Mouse (Mus musculus) heart, adult 9 months (tissue): Measurements from ENCODE around the gene Lst1.

Source experiments
- DNase-seq, 2 experiments: peaks; one replicate each; pipeline ENCODE4 v3.0.0; 2022; ENCODE audit warnings: low spot score in 2 of 2

The Lst1 gene

DNA sequence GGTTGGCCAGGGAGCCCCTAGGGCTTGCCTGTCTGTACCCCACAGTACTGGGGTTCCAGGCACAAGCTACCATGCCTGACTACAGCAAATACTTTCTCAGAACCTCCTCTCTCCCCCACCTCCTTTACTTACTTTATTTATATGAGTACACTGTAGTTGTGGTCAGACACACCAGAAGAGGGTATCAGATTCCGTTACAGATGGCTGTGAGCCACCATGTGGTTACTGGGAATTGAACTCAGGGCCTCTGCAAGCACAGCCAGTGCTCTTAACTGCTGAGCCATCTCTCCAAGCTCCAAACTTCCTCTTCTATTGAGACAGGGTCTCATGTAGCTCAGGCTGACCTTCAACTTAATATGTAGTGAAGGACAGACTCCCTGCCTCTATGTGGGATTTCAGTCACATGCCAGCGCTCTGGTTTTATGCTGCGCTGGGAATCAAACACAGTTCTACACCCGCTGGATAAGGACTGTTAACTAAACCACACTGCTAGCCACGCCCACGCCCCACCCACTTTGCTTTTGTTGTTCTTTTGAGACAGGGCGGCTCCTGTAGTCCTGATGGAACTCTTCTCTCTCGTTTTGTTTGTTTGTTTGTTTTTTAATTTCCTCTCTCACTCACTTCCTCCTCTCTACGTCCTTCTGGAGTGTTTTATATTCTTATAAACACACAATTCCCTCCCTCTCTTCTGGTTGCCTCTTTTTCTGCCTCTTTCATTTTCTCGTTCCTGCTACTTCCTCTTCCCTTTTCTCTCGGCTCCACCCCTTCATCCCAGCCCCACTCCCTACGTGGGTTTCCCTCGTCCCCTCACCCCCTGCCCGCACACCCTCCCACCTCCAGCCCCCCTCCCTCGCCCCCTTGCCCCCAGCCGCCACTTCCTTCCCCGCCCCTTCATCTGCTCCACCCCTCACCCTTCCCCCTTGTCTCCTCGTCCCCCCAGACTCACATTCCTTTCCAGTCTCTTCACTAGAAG, 2.3 kb downstream of the Lst1 start:
- peak in 1 of 2 experiments; percentile 73 for DNase-seq

DNA sequence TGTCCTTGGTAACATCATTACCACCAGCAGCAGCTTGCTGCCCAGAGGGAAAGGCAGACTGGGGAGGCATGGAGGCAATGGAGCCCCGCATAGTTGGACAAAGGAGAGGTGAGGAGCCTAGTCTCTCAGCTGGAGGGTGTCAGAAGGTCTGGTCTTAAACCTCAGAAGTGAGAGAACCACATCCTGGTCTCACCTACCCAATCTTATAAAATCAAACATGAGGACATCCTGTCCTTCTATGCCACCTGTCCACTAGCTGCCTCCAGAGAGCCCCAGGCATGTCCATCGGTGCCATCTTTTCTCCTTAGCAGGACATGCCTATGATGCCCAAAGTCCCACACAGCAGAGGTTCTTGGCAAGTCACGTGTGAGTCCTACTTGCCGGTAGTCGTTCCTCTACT, 8.1 kb downstream of the Lst1 start:
- no peak for DNase-seq

DNA sequence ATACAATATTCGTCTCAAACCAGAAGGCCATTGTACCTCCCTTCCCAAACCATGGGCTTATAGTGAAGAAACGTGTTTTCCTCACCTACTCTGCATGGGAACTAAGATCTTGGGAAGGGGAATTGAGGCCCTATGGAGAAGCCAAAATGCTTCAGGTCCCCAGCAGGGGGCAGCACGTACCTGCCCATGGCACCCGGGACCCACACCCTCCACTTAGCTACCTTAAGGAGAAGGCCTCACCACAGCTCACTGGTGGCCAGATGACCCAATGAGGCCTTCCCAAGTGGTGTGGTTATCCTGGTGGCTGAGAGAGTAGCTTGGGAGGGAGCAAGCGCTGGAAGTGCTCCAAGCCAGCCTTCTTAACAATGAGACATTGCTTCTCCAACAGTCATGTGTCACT, 9.7 kb downstream of the Lst1 start:
- DNase-seq: peak in 1 of 2 experiments; percentile 74

DNA sequence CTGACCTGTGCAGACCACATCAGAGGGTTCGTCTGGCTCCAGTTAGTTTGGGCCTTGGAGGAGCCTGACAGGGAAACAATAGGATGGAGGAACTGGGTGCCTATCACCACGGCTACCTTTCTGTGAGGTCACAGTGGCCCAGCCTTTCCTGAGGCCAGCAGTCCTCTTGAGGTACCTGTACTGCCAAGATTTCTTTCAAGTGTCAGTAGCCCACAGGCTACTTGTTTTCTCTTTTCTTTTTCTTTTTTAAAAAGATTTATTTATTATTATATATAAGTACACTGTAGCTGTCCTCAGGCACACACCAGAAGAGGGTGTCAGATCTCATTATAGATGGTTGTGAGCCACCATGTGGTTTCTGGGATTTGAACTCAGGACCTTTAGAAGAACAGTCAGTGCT, 12.3 kb downstream of the Lst1 start, which contains the start of gene Aif1:
Aif1 (minus strand) TSS at position 101 of the 400 bp plus-strand sequence.
- DNase-seq: no peak

DNA sequence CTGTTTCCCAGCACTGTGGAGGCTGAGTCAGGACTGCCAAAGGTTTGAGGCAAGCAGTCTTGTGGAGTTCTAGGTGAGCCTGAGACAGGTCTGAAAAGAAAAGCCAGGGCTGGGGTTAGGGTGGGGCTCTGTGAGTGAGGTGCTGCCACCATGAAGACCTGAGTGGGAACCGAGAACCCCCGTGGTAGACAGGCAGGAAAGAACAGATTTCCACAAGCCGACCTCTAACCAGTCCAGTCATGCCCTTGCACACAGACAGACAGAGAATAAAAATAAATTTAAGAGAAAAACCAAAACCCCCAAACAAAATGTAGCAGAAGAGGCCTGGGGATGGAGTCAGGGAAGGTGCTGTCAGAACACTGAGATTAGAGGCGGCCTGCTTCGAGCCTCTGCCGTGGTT, 12.9 kb downstream of the Lst1 start:
- no peak for DNase-seq

DNA sequence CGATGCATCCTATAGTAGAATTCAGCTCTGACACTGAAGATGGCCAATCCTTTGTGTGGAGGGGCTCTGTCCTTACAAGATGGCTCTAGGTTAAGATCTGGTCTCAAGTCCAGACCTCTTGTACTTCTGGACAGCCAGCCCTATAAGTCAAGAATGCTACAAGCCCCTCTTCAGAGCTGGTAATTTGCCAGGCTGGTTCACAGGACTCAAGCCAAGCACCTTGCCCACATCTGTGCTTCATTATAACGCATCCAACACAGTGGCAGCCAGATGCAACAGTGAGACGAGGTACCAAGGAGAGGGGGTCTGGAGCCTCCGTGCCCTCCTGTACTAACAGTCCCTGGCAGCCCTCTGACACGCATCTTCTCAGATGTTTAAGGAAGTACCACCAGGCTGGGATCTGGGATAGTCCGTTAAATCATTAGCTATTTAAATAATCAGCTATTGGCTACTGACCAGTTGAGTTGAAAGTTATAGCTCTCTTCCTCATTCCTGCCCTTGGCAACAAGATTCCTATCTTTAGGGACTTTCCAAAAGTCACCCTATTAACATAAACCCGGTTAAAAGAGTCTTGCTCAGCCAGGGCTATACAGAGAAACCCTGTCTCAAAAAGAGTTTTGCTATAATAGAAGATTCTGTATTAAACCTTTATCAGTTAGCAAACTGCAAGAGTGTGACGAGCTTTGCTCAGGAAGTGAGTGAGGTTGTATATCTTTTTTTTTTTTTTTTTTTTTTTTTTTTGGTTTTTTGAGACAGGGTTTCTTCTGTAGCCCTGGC, 13.8 kb downstream of the Lst1 start:
- no peak for DNase-seq

DNA sequence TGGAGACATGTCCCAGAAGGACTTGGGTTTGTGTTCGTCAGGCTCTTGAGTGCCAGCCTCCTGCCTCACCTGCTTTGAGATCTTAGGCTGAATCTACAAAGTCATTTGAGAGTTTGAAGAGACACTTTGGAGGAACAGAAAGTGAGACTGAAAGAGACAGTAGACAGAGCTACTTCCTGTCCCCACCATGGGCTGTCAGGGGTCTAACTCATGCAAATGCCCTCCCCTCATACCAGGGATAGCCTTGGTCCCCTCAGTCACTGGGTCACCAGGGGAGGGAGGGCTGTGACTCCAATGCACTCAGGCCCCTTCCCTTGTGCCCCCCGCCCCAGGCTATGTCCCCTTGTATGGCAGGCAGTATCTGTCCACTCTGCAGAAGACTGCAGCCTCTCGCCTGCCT, 14.9 kb downstream of the Lst1 start:
- DNase-seq: no peak

DNA sequence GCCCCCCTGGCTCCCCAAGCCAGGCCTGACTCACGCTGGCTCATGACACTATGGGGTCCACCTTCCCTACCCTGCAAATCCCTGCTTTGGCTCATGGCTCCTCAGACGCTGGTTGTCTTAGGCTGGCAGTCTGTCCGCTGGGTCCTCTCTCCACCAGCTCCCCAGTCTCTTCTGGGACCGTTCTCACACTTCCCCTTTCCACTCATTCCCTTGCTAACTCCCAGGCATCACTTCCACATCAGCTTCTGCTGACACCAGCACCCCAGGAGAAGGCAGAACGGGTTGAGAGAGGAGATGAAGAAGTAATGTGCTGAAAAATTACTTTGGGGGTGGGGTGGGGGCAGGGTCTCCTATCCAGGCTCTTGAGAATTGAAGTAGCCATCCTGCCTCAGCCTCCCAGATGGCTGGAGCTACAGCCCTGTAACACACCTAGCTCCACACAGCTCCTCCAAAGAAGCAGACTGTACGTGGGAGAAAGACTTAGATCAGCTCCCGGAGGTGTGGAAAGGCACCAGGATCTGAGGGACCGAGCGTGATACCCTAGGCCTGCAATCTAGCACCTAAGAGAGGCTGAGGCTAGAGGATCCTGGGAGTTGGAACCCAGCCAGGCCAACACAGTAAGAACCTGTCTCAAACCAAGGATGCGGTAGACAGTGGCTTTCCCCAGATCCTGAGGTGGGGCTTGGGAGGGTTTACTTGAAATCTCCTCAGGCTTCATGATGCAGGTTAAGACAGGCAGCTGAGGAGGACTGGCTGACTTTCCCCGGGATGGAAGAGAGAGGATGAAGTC, 15.6 kb downstream of the Lst1 start:
- no peak for DNase-seq

DNA sequence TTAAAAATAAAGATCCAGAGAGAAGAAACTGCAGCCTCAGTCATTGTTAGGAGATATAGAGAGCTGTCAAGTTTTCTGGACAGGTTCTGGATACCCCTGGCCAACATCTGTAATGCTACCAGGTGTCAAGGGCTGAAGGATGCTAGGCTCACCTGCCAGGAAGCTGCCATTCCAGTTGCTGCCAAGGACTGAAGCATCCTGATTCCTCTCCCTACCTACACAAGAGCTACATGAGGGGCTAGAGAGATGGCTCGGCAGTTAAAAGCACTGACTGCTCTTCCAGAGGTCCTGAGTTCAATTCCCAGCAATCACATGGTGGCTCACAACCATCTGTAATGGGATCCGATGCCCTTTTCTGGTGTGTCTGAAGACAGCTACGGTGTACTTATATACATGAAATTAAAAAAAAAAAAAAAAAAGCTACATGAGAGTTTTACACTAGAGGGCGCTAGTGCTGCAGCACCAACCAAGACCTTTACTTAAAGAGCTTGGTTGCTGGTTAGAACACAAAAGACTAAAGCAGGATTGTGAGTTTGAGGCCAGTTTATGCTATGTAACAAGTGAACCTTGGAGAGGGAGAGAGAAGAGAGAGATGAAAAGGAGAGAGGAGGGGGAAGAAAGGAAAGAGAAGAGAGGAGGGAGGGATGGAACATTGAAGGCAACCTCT, 19.6 kb downstream of the Lst1 start:
- DNase-seq: no peak

DNA sequence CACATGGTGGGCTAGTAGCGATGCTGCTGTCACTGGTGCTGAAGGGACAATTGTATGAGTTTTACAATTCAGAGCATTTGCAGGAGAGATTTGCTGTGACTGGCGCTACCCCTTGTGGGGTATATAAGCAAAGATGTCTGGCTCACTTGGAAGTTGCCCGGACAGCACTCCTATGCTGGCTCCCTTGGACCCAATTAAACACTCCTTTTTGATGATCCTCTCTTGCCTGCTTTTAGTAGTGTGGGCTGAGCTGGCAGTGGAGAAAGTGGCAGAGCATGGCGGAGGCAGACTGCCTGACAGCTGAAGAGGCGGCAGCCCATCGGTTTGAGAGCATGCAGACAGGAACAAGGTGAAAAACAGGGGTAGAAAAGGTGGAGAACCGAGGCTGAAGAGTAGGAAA, 20.4 kb downstream of the Lst1 start:
- no peak for DNase-seq

DNA sequence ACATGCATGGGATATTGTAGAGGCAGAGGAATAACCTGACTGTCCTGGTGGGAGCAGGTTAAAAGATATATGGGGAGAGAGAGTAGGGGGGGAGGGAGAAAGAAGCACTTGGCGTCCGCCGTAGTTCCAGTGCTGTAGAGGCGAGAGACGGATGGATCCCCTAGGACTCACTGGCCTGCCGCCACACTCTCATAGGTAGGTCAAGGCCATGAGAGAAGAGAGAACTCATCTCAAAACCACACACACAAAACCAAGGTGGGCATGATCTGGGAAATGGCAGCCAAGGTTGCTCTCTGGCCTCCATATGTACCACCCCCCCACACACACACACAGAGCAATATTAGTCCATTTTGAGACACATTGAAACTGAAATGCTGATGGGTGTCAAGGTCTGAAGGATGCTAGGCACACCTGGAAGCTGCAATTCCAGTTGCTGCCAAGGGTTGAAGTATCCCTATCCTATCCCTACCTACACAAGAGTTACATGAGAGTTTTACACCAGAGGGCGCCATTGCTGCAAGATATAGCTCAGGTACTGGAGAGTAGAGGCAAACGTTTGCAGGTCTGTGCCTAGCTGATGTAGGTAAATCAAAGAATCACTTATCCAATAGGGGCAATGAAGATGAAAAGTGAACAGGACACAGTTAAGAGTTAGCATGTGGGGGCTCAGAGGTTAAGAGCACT, 21.7 kb downstream of the Lst1 start:
- DNase-seq: peak; percentile 59 to 60

DNA sequence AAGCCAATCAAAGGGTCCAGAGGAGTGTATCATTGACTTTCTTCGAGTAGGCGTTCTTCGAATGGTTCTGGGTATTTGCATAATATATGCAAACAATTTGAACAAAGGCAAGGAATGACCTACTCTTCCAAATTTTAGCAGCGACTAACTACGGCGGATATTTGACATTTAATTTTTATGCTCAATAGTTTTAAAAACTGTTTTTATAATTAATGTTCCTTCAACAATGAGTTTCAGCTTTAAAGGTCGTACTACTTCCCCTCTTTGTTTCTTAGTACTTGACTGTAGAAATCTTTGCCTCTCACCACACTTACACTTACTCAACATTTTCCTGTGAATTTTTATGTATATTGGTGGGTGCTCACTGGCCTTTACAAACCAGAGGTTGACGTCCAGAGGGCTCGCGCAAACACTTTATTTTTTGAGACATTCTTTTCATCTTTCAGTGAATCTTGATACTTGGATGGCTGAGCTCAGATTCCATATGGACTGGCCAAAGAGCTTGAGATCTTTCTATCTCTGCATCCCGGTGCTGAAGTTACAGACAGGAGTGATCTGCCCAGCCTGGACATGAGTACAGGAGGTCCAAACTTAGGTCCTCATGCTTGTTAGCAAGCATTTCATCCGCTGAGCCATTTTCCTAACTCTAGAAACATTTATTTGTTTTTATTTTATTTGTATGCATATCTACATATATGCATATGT, 22.6 kb downstream of the Lst1 start:
- DNase-seq: no peak

DNA sequence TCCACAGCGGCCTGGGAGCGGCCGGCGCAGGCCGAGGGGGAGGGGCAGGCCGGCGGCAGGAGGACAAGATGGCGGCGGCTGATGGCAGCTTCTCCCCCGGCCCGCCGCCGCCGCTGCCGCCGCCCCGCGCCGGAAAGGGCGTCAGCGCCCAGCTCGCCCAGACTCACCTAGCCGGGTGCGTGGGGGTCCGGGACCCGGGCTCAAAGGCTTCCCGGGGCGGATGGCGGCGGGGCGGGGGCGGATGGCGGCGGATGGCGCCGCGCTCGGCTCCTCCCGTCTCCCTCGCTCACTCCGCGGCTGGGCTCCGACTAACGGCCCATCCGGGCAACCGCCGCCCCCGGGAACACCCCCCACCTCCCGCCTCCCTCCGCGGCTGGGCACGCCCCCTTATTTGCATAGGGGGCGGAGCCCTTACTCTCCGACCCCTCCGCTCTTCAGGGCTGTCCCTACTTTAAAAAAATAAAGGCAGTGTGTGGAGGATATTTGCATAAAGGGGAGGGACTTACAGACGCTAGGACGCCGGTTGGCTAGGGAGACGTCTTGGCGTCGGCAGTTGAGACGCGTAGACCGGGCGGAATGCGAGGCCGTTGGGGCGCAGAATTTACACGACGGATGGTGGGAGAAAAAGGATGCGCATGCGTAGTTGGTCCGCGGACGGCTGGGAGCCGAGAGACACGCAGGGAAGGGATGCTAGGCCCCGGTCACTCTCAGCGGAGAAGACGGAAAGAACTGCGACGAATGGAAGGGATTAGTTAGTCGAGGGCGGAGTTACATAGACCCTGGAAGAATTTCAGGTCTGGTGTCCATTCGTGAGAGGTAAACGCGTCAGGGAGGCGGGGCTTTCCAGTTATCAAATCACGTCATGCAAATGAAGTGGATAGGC, 23.4 kb downstream of the Lst1 start, which contains the start of gene Prrc2a:
Prrc2a (minus strand) TSS at position 330 of the 883 bp plus-strand sequence.
- DNase-seq: peak; percentile 99

DNA sequence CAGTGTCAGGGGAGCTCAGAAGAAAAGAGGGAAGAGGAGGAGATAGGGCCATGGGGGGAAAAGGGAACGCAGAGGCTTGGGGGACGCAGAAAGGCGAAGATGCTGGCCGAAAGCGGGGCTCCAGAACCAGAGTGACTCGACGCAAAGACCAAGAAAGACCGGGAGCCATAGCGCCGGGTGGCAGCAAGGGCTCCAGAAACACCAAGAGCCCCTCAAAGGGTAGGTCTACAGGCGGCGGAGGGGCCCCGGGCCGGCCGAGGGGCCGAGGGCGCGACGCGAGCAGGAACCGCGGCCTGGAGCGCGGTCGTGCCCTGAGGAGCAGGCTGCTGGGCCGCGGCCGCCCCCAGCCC, 24.0 kb downstream of the Lst1 start:
- peak in 1 of 2 experiments; percentile 55 for DNase-seq

DNA sequence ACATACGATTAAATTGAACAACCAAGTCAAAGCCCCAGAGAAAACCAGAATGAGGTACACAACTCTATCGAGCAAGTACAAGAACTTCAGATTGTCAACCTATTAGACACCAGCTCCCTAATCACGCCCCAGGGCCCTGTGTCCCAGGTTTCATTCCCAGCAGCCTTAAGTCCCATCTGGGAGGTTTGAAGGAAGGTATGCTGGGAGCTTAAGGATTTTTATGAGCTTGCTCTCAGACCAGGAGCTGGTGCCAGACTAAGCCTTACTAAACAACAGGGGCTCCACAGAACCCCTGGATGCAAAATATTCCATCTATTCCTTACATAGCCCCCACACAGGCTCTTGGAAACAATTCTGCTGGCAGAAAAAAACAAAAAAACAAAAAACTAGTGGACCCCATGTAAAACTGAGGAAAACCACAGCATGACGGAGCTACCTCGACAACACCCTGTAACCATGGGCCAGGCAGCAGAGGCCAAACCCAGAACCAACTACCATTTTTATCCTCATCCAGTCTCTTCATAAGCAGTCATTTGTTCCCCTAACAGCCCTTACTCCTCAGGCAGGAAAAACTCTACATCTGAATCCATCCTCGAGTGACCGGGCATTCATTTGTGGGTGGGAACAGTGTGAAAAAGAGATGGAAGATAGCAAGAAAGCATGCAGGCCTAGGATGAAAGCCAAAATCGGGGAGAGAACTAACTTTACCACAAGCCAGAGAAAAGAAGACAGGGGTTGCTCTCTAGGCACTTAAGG, 24.7 kb downstream of the Lst1 start:
- DNase-seq: no peak

DNA sequence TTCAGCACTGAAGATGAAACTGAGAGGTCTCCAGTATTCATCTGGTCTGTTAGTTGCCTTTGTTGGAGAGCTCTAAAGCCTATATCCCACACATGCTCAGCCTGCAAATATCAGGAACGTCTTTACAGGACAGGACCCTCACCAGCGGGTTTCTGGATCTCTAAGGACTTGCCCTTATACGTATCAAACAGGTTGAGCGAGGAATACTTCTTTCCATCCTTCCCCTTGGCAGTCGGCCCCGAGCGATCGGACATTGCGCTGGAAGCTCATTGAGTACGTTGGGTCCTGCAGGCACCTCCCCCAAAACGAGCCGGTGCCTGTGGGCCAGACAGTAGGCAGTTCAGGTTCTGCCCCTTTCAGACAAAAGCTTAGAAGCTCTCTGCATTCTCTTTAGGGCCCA, 25.5 kb downstream of the Lst1 start:
- peak in 1 of 2 experiments; percentile 52 for DNase-seq

DNA sequence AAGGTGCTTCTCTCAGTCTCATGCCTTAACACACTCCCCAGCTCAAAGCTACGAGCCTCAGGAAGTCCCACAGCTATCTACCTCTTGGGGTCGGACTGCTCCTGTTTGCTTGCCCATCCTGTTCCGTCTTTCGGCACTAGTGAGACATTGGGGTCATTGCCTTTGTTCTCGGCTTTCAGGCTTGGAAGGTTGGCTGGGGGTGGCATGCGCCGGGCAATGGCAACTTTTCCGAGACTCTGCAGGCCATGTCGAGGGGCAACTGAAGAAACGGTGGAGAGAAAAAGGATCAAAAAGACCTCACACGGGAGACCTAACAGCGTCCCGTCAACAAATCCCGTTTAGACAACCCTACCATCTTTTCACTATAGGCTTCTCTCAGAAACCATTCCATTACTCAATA, 26.1 kb downstream of the Lst1 start:
- no peak for DNase-seq

DNA sequence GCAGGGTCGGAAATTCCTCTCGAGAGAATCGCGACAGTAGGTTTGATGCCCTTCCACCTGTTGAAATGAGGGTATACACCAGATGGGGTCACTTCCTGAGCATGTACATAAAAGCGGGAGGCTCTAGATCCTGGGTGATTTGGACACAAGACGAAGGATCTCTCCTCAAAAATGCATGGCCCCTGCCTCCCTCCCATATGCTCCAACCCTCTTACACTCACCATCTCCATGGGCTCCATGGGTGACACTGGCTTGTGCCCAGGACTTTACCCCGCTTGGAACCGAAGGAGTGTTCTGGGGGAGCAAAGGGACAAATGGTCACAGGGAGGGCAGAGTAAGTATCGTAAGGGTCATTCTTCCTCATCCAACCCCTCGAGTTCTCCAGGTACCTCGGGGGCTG, 26.8 kb downstream of the Lst1 start:
- no peak for DNase-seq
